23 mouse cellular contexts compared by ENCODE assay signal in the genomic region with DNA sequence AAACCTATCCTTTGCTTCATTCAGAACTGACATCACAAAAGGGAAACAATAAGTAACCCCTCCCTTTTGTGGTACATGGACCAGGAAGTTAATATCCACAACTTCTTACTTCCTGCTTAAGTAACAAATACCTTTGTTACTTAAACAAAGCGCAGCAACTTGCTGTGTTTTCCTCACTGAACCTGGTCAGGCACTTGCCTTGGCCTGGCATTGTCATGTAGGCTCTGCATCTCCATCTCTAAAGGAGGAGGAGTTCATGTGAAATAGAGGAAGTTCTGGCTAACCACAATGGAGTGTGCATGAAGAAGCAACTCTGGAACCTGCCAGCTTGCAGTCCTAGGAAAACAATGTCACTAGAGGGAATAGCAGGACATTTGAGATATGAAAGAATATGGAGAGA.
DNase-seq lines count a peak whose midpoint lies in the region; ATAC-seq lines count a peak whose summit lies in the region.
"Had no signal": no experiment of that assay in that cellular context is flagged by ENCODE, and none has a peak within 500 bp of the region (broad histone marks: within the 10 kb centered on the region; RNA-seq: fewer than 3 reads in every experiment).

No protein-coding gene starts in this region.

- no peaks in the 10 kb centered on the region for H3K27me3 ChIP-seq in midbrain, embryonic 11.5 days (ENCODE audit: control insufficient read depth, insufficient read depth, low read length)
- H3K27me3 ChIP-seq in midbrain, embryonic 13.5 days, result no peaks in the 10 kb centered on the region
- H3K27me3 ChIP-seq: embryonic facial prominence, embryonic 13.5 days; embryonic facial prominence, embryonic 15.5 days; forebrain, embryonic 12.5 days had no signal

- intact Hi-C loops in left cerebral cortex, postnatal 10 days (cut with DNase I), result no loop called here

- H3K9ac ChIP-seq in midbrain, embryonic 11.5 days (ENCODE audit: low read length), result no peak overlapping the region
- no peak overlapping the region for H3K9ac ChIP-seq in midbrain, embryonic 13.5 days (replicated peaks)
- H3K9ac ChIP-seq: embryonic facial prominence, embryonic 13.5 days; embryonic facial prominence, embryonic 15.5 days; forebrain, embryonic 12.5 days had no signal

- no peak overlapping the region for H3K4me3 ChIP-seq in midbrain, embryonic 11.5 days (ENCODE audit: low read depth, low read length)
- H3K4me3 ChIP-seq in midbrain, embryonic 13.5 days (replicated peaks), result no peak overlapping the region
- H3K4me3 ChIP-seq: embryonic facial prominence, embryonic 13.5 days; embryonic facial prominence, embryonic 15.5 days; erythroblast, embryonic 14.5 days; forebrain, embryonic 10.5 days; forebrain, embryonic 12.5 days had no signal

- H3K9me3 ChIP-seq in midbrain, embryonic 11.5 days (ENCODE audit: control insufficient read depth, low read length), result no peaks in the 10 kb centered on the region
- H3K9me3 ChIP-seq in midbrain, embryonic 13.5 days, result no peaks in the 10 kb centered on the region
- H3K9me3 ChIP-seq: embryonic facial prominence, embryonic 13.5 days; embryonic facial prominence, embryonic 15.5 days; forebrain, embryonic 10.5 days; forebrain, embryonic 12.5 days had no signal

- no peak for ATAC-seq in midbrain, embryonic 11.5 days (ENCODE audit: low FRiP score)
- ATAC-seq in midbrain, embryonic 13.5 days, result no peak
- ATAC-seq: forebrain, embryonic 14.5 days; forebrain, embryonic 16.5 days had no signal

- 63% methylated on average over 1 of the region's 1 CpGs for WGBS in midbrain, embryonic 11.5 days
- WGBS in midbrain, embryonic 13.5 days, result 93% methylated on average over 1 of the region's 1 CpGs

- peaks cover 9% of the 10 kb centered on the region for H3K4me1 ChIP-seq in midbrain, embryonic 11.5 days (ENCODE audit: control insufficient read depth, insufficient read depth, low read length)
- peaks cover 19% of the 10 kb centered on the region for H3K4me1 ChIP-seq in midbrain, embryonic 13.5 days (replicated peaks)
- H3K4me1 ChIP-seq: embryonic facial prominence, embryonic 13.5 days; embryonic facial prominence, embryonic 15.5 days had no signal

- peak; percentile 21 for DNase-seq in midbrain, embryonic 11.5 days (ENCODE audit: low spot score, missing footprints)
- DNase-seq in ES-CJ7 (ENCODE audit: low read depth, low spot score) (peak; percentile 66), ZHBTc4 (ENCODE audit: low read depth, low spot score) (peak; percentile 84)
- DNase-seq in left cerebral cortex, postnatal 10 days (ENCODE audit: extremely low spot score in 1 of 2, low spot score in 2 of 2), result no peak
- no peak for DNase-seq in frontal cortex, adult 2 months (ENCODE audit: extremely low spot score in 1 of 2, low spot score in 1 of 2)
- DNase-seq: adrenal gland, adult 2 months; adrenal gland, postnatal 10 days; adrenal gland, postnatal 25 days; cerebellum, adult 11 months; cerebellum, adult 18-20 months; cerebellum, adult 8-10 months; cerebellum, adult 9-11 months; cerebellum, postnatal 14 days; cerebellum, postnatal 36 days; embryo, embryonic 11 days had no signal

- no peak overlapping the region for H3K4me2 ChIP-seq in midbrain, embryonic 11.5 days
- no peak overlapping the region for H3K4me2 ChIP-seq in midbrain, embryonic 13.5 days (replicated peaks)
- H3K4me2 ChIP-seq: embryonic facial prominence, embryonic 13.5 days; embryonic facial prominence, embryonic 15.5 days; forebrain, embryonic 12.5 days had no signal

- no peak overlapping the region for H3K27ac ChIP-seq in midbrain, embryonic 11.5 days (ENCODE audit: low read depth, low read length)
- no peak overlapping the region for H3K27ac ChIP-seq in midbrain, embryonic 13.5 days
- H3K27ac ChIP-seq: embryonic facial prominence, embryonic 13.5 days; embryonic facial prominence, embryonic 15.5 days; forebrain, embryonic 10.5 days; forebrain, embryonic 12.5 days had no signal

- H3K36me3 ChIP-seq in midbrain, embryonic 11.5 days (ENCODE audit: control insufficient read depth, insufficient read depth, low read length), result no peaks in the 10 kb centered on the region
- no peaks in the 10 kb centered on the region for H3K36me3 ChIP-seq in midbrain, embryonic 13.5 days
- H3K36me3 ChIP-seq: embryonic facial prominence, embryonic 13.5 days; embryonic facial prominence, embryonic 15.5 days; forebrain, embryonic 10.5 days; forebrain, embryonic 12.5 days had no signal

Comparison
In these comparisons a context has a peak if more than half of its experiments do, and no peak if none do; other contexts are left out.
1. DNase-seq: peak in midbrain, embryonic 11.5 days (single experiment), ES-CJ7 (single experiment) and ZHBTc4 (single experiment); none in left cerebral cortex, postnatal 10 days (0 of 2) and frontal cortex, adult 2 months (0 of 2).